Mouse (Mus musculus) heart, embryonic 12.5 days (tissue): ENCODE results near the gene Fam174a. TPM values are rescaled to one million over a fixed set of nuclear protein-coding genes. Genes with fewer than 3 reads are reported as not detected.

ENCODE experiments used
- ATAC-seq: fragments of 200-750 bp; cut with Nextera tagmentation; 2 replicates; pipeline ENCODE4 v1.8.0; 2017; ENCODE audit warnings: moderate TSS enrichment, moderate library complexity; ENCODE audit not compliant: insufficient number of reproducible peaks, low FRiP score
- H3K27ac ChIP-seq: fragments of 300-500 bp; sonication (generic); 2 replicates; pipeline ENCODE4 v1.5.1; 2016; ENCODE audit warnings: mild to moderate bottlenecking, moderate library complexity; ENCODE audit not compliant: poor library complexity, severe bottlenecking
- H3K27me3 ChIP-seq: fragments of 300-500 bp; sonication (generic); replicated peaks from 2 replicates; pipeline ENCODE4 v1.6.1; 2016; ENCODE audit warnings: mild to moderate bottlenecking, moderate library complexity
- H3K36me3 ChIP-seq: fragments of 300-500 bp; sonication (generic); 2 replicates; pipeline ENCODE4 v1.6.1; 2016; ENCODE audit warnings: mild to moderate bottlenecking, moderate library complexity
- H3K4me1 ChIP-seq: fragments of 300-500 bp; sonication (generic); replicated peaks from 2 replicates; pipeline ENCODE4 v1.6.1; 2016; ENCODE audit warnings: mild to moderate bottlenecking
- H3K4me2 ChIP-seq: fragments of 300-500 bp; sonication (generic); 2 replicates; pipeline ENCODE4 v1.6.1; 2016; ENCODE audit warnings: mild to moderate bottlenecking, moderate library complexity
- H3K4me3 ChIP-seq: fragments of 300-500 bp; sonication (generic); 2 replicates; pipeline ENCODE4 v1.5.1; 2016; ENCODE audit warnings: mild to moderate bottlenecking
- H3K9ac ChIP-seq: fragments of 300-500 bp; sonication (generic); 2 replicates; pipeline ENCODE4 v1.6.1; 2016; ENCODE audit warnings: mild to moderate bottlenecking, moderate library complexity
- H3K9me3 ChIP-seq: fragments of 300-500 bp; sonication (generic); replicated peaks from 2 replicates; pipeline ENCODE4 v1.6.1; 2016; ENCODE audit warnings: mild to moderate bottlenecking, moderate library complexity
- WGBS: fragments of 180-500 bp; shearing (Covaris S2); methylation state at CpG from one replicate; pipeline ENCODE4 v1.1.7; 2016; 5-methylcytosine and 5-hydroxymethylcytosine counted together
- polyA plus RNA-seq: library from polyadenylated mRNA; unstranded; fragments of >200 nt; fragmentation: Nextera tagmentation; extraction: Ambion mirVana; gene quantifications from 2 replicates; pipeline ENCODE4 v1.2.1, GENCODE M21; 2016

Fam174a gene
- polyA plus RNA-seq, 1 experiment from 2014 or later, result 22.6 TPM

- H3K27me3 ChIP-seq, result no peaks in the 10 kb centered on the region
- no peak for ATAC-seq
- H3K36me3 ChIP-seq, result no peaks in the 10 kb centered on the region
- no peak overlapping the region for H3K9ac ChIP-seq
- H3K4me1 ChIP-seq, result no peaks in the 10 kb centered on the region
- H3K9me3 ChIP-seq, result no peaks in the 10 kb centered on the region
- H3K4me2 ChIP-seq, result no peak overlapping the region
- H3K4me3 ChIP-seq, result no peak overlapping the region
- no peak overlapping the region for H3K27ac ChIP-seq
Observed at GRCm38 (mm10) chr1:95342242-95342641, 28.8 kb downstream of the Fam174a start.

- H3K4me3 ChIP-seq, result no peak overlapping the region
- H3K27ac ChIP-seq, result no peak overlapping the region
- no peaks in the 10 kb centered on the region for H3K27me3 ChIP-seq
- H3K4me1 ChIP-seq, result no peaks in the 10 kb centered on the region
- no peaks in the 10 kb centered on the region for H3K9me3 ChIP-seq
- H3K36me3 ChIP-seq, result no peaks in the 10 kb centered on the region
- 76% methylated on average over 5 of the region's 5 CpGs for WGBS
- H3K4me2 ChIP-seq, result no peak overlapping the region
- ATAC-seq, result no peak
- H3K9ac ChIP-seq, result no peak overlapping the region
Observed at GRCm38 (mm10) chr1:95343585-95344485, 30.4 kb downstream of the Fam174a start.

GRCm38 (mm10) chr1:95354146-95354545 lies 40.7 kb downstream of the Fam174a start:
- no peak overlapping the region for H3K9ac ChIP-seq
- H3K36me3 ChIP-seq, result no peaks in the 10 kb centered on the region
- 46% methylated on average over 1 of the region's 1 CpGs for WGBS
- ATAC-seq, result no peak
- H3K27ac ChIP-seq, result no peak overlapping the region
- no peaks in the 10 kb centered on the region for H3K27me3 ChIP-seq
- no peak overlapping the region for H3K4me3 ChIP-seq
- no peaks in the 10 kb centered on the region for H3K9me3 ChIP-seq
- H3K4me1 ChIP-seq, result no peaks in the 10 kb centered on the region
- H3K4me2 ChIP-seq, result no peak overlapping the region

- Histone ChIP-seq H3K4me1 (no peaks in the 10 kb centered on the region), H3K9ac (no peak overlapping the region), H3K9me3 (no peaks in the 10 kb centered on the region), H3K4me2 (no peak overlapping the region), H3K36me3 (no peaks in the 10 kb centered on the region), H3K27ac (no peak overlapping the region), H3K4me3 (no peak overlapping the region), H3K27me3 (no peaks in the 10 kb centered on the region)
- 60% methylated on average over 4 of the region's 4 CpGs for WGBS
- ATAC-seq, result no peak
Observed at GRCm38 (mm10) chr1:95356904-95357303, 43.5 kb downstream of the Fam174a start.

GRCm38 (mm10) chr1:95363692-95364091 lies 50.3 kb downstream of the Fam174a start:
- WGBS, result 68% methylated on average over 2 of the region's 2 CpGs

GRCm38 (mm10) chr1:95366616-95367373 lies 53.4 kb downstream of the Fam174a start:
- Histone ChIP-seq H3K9ac (no peak overlapping the region), H3K27me3 (no peaks in the 10 kb centered on the region), H3K4me2 (no peak overlapping the region), H3K9me3 (no peaks in the 10 kb centered on the region), H3K4me3 (no peak overlapping the region), H3K4me1 (no peaks in the 10 kb centered on the region), H3K27ac (no peak overlapping the region), H3K36me3 (no peaks in the 10 kb centered on the region)
- 58% methylated on average over 4 of the region's 4 CpGs for WGBS
- no peak for ATAC-seq

More at GRCm38 (mm10) chr1:95363692-95364091, 50.3 kb downstream of the Fam174a start:
- Histone ChIP-seq H3K27ac (no peak overlapping the region), H3K9me3 (no peaks in the 10 kb centered on the region), H3K4me3 (no peak overlapping the region), H3K4me2 (no peak overlapping the region), H3K9ac (no peak overlapping the region), H3K27me3 (no peaks in the 10 kb centered on the region), H3K36me3 (no peaks in the 10 kb centered on the region), H3K4me1 (no peaks in the 10 kb centered on the region)
- ATAC-seq, result no peak

GRCm38 (mm10) chr1:95367748-95368147 lies 54.3 kb downstream of the Fam174a start:
- 85% methylated on average over 4 of the region's 4 CpGs for WGBS
- H3K4me2 ChIP-seq, result no peak overlapping the region
- ATAC-seq, result no peak
- no peaks in the 10 kb centered on the region for H3K4me1 ChIP-seq
- H3K27me3 ChIP-seq, result no peaks in the 10 kb centered on the region
- no peaks in the 10 kb centered on the region for H3K36me3 ChIP-seq
- no peak overlapping the region for H3K4me3 ChIP-seq
- H3K9me3 ChIP-seq, result no peaks in the 10 kb centered on the region
- H3K9ac ChIP-seq, result no peak overlapping the region
- H3K27ac ChIP-seq, result no peak overlapping the region

GRCm38 (mm10) chr1:95375443-95375842 lies 62.0 kb downstream of the Fam174a start:
- WGBS, result 55% methylated on average over 6 of the region's 6 CpGs
- ATAC-seq, result no peak
- H3K27ac ChIP-seq, result no peak overlapping the region
- no peak overlapping the region for H3K9ac ChIP-seq
- H3K4me2 ChIP-seq, result no peak overlapping the region
- no peaks in the 10 kb centered on the region for H3K4me1 ChIP-seq
- no peak overlapping the region for H3K4me3 ChIP-seq
- H3K36me3 ChIP-seq, result no peaks in the 10 kb centered on the region
- no peaks in the 10 kb centered on the region for H3K27me3 ChIP-seq
- H3K9me3 ChIP-seq, result no peaks in the 10 kb centered on the region

- Histone ChIP-seq H3K4me1 (no peaks in the 10 kb centered on the region), H3K9me3 (no peaks in the 10 kb centered on the region), H3K27ac (no peak overlapping the region), H3K36me3 (no peaks in the 10 kb centered on the region), H3K27me3 (no peaks in the 10 kb centered on the region), H3K4me2 (no peak overlapping the region), H3K9ac (no peak overlapping the region), H3K4me3 (no peak overlapping the region)
- 72% methylated on average over 2 of the region's 2 CpGs for WGBS
- no peak for ATAC-seq
Observed at GRCm38 (mm10) chr1:95381028-95381427, 67.6 kb downstream of the Fam174a start.
